Mouse (Mus musculus) embryonic fibroblast, embryonic 13.5 days (primary cell): Measurements from ENCODE around the gene Adam22.

Source experiments
- CTCF ChIP-seq: IDR thresholded peaks from 2 replicates; pipeline ENCODE4 v1.5.1; 2011; ENCODE audit warnings: mild to moderate bottlenecking, control low read depth, low read length, moderate library complexity, borderline replicate concordance; ENCODE audit not compliant: insufficient read depth
- POLR2A ChIP-seq: IDR thresholded peaks from 2 replicates; pipeline ENCODE4 v1.6.1; 2011; ENCODE audit warnings: low read depth, mild to moderate bottlenecking, control low read depth, low read length, moderate library complexity

- no peak for TF ChIP-seq CTCF
- no peak for TF ChIP-seq POLR2A
Measured at GRCm38 (mm10) chr5:8094921-8095320, 273.0 kb downstream of the Adam22 start.
